Mouse (Mus musculus) embryonic facial prominence, embryonic 14.5 days (tissue): ENCODE measurements at regions not wholly inside any gene's neighbourhood (a gene's known extent, or its start where the extent isn't known, plus 50 kb on each side); places are given as distances from the start of the nearest gene placed in this dataset.

Source experiments
- ATAC-seq: fragments of 200-750 bp; cut with Nextera tagmentation; 2 replicates; pipeline ENCODE4 v1.8.0; 2017; ENCODE audit warnings: low read depth, moderate number of reproducible peaks, moderate TSS enrichment
- DNase-seq: peaks from one replicate; pipeline ENCODE4 v3.0.0-alpha.2; 2015; ENCODE audit warnings: low spot score
- H3K27ac ChIP-seq: fragments of 300-500 bp; sonication (generic); replicated peaks from 2 replicates; pipeline ENCODE4 v1.5.1; 2014; ENCODE audit warnings: low read depth, mild to moderate bottlenecking, low read length, moderate library complexity
- H3K27me3 ChIP-seq: fragments of 300-500 bp; sonication (generic); replicated peaks from 2 replicates; pipeline ENCODE4 v1.6.1; 2014; ENCODE audit warnings: low read length; ENCODE audit not compliant: control insufficient read depth, insufficient read depth
- H3K36me3 ChIP-seq: fragments of 300-500 bp; sonication (generic); 2 replicates; pipeline ENCODE4 v1.6.1; 2014; ENCODE audit warnings: low read length, mixed read lengths; ENCODE audit not compliant: control insufficient read depth, insufficient read depth
- H3K4me1 ChIP-seq: fragments of 300-500 bp; sonication (generic); 2 replicates; pipeline ENCODE4 v1.6.1; 2014; ENCODE audit warnings: antibody characterized with exemption, low read length; ENCODE audit not compliant: control insufficient read depth, insufficient read depth
- H3K4me2 ChIP-seq: fragments of 300-500 bp; sonication (generic); 2 replicates; pipeline ENCODE4 v1.6.1; 2014; ENCODE audit warnings: low read depth, mild to moderate bottlenecking, low read length, moderate library complexity, mixed read lengths
- H3K4me3 ChIP-seq: fragments of 300-500 bp; sonication (generic); 2 replicates; pipeline ENCODE4 v1.5.1; 2014; ENCODE audit warnings: low read depth, mild to moderate bottlenecking, low read length
- H3K9ac ChIP-seq: fragments of 300-500 bp; sonication (generic); 2 replicates; pipeline ENCODE4 v1.6.1; 2014; ENCODE audit warnings: low read depth, mild to moderate bottlenecking, low read length, moderate library complexity, mixed read lengths
- H3K9me3 ChIP-seq: fragments of 300-500 bp; sonication (generic); 2 replicates; pipeline ENCODE4 v1.6.1; 2016; ENCODE audit warnings: low read length; ENCODE audit not compliant: control insufficient read depth
- WGBS: fragments of 180-500 bp; shearing (Covaris S2); extraction: QIAGEN DNeasy Blood & Tissue Kit; methylation state at CpG from one replicate; pipeline ENCODE4 v1.1.7; 2014; 5-methylcytosine and 5-hydroxymethylcytosine counted together

- no peak overlapping the region for H3K4me3 ChIP-seq
- no peak overlapping the region for H3K4me2 ChIP-seq
- no peak overlapping the region for H3K27ac ChIP-seq
- H3K36me3 ChIP-seq, result no peaks in the 10 kb centered on the region
- ATAC-seq, result no peak
- DNase-seq, result no peak
- H3K4me1 ChIP-seq, result no peaks in the 10 kb centered on the region
- H3K27me3 ChIP-seq, result no peaks in the 10 kb centered on the region
- 83% methylated on average over 4 of the region's 4 CpGs for WGBS
- no peaks in the 10 kb centered on the region for H3K9me3 ChIP-seq
- H3K9ac ChIP-seq, result no peak overlapping the region
These were observed 718.9 kb downstream of the Dnah5 start for GRCm38 (mm10) chr15:28922437-28922836.

- Histone ChIP-seq H3K27me3 (no peaks in the 10 kb centered on the region), H3K4me2 (no peak overlapping the region), H3K36me3 (no peaks in the 10 kb centered on the region), H3K4me3 (no peak overlapping the region), H3K4me1 (no peaks in the 10 kb centered on the region), H3K9ac (no peak overlapping the region), H3K9me3 (no peaks in the 10 kb centered on the region), H3K27ac (no peak overlapping the region)
- WGBS, result 67% methylated on average over 1 of the region's 1 CpGs
- no peak for DNase-seq
- no peak for ATAC-seq
These were observed 744.7 kb downstream of the Dnah5 start for GRCm38 (mm10) chr15:28948245-28948644.
